Mouse (Mus musculus) NIH3T3 (cell line): Measurements from ENCODE around the gene Tiam1.

ENCODE experiments used
- DNase-seq: peaks from one replicate; pipeline ENCODE4 v3.0.0-alpha.2; 2012; ENCODE audit warnings: low read depth

Gene Tiam1

DNA sequence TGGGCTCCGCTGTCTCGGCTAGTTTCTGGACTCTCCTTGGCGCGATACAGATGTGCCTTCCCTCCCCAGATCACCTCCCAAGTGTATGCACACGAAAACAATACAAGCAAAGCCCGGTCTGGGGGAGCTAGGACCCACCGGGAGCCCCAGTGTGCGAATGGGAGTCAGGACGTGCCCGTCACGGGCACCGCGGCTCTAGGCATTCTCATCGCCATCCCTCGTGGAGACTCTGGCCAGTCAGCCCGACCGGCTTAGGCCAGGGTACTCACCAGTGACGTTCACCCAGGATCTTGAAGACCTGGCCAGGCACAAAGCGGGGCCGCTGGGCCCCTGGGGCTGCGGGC, 181 bp downstream of the Tiam1 start:
- no peak for DNase-seq

DNA sequence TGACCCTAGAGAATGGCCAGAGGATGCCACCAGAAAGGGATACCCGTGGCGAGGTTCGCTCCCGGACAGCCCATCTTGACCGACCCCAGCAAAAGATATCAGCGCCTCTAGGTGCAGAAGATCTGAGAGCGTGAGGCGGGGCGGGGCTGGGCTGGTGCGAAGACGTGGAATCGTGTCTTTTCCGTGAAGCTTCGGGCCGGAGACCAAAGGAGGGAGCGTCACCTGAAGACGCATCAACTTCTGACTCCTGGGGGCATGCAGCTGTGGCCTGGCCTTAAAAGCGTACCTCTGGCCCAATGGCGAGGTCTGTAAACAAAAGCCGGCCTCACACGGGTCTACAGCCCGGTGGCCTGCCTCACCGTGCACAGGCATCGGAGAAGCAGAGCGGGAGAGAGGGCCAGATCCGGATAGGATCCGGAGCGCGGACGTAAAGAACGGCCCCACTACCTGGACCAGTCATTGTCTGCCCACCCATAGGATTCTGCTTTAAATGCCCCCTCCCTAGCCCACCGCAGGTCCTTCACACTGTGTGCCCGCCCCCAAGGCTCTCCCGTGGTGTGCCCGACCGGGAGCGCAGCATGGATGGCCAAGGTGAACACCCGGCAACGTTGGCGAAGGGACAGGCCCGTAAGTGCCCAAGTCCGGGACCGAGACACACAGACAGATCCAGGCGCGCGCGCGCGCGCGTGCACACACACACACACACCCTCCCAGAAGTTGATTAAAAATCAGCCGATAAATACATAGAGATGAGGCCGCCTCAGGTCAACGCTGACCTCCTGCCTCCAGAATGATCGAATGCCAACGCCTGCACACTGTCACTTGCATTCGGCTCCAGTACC, 774 bp downstream of the Tiam1 start:
- peak; percentile 44 for DNase-seq

- no peak for DNase-seq
Observed at GRCm38 (mm10) chr16:90142247-90142573, 1.4 kb downstream of the Tiam1 start.

DNA sequence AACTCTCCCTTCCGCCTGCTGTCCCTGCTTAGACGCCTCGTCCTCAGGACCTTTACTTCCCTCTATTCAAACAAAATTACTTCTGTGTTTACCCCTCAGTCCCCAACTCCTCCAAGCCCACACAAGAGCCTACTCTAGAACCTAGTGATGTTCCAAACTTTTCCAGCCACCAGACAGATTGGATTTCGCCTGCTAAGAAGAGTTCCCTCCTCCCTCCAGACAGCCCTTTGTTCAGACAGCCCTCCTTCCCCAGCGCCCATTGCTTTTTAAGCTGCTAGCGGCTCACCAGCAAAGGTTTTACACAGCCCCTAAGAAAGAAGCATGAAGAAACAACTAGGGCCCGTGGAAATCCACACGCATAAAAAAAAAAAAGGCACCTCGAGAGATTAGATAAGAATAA, 2.0 kb downstream of the Tiam1 start:
- DNase-seq: no peak

- no peak for DNase-seq
Observed at GRCm38 (mm10) chr16:90140571-90140970, 3.0 kb downstream of the Tiam1 start.

GRCm38 (mm10) chr16:90139696-90140095, 3.9 kb downstream of the Tiam1 start:
- DNase-seq: peak; percentile 18

GRCm38 (mm10) chr16:90138151-90138550, 5.4 kb downstream of the Tiam1 start:
- no peak for DNase-seq

DNA sequence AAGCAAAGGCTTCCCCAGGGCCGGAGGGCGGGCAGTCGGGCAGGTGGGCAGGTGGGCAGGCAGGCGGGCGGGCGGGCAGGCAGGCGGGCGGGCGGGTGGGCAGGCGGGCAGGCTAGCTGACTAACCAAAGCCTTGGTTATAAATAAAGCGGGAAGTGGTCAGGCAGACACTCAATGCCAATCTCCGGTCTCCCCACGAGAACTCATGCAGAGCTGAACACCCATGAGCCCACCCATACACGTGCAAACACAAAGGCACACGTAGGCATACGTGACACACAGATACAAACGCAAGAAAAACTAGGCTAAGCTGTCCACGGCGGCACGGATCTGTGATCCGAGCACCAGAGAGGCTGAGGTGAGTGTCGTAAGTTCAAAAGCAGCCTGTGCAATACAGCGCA, 6.4 kb downstream of the Tiam1 start:
- DNase-seq: no peak

- DNase-seq: no peak
Observed at GRCm38 (mm10) chr16:90135580-90135979, 8.0 kb downstream of the Tiam1 start.

DNA sequence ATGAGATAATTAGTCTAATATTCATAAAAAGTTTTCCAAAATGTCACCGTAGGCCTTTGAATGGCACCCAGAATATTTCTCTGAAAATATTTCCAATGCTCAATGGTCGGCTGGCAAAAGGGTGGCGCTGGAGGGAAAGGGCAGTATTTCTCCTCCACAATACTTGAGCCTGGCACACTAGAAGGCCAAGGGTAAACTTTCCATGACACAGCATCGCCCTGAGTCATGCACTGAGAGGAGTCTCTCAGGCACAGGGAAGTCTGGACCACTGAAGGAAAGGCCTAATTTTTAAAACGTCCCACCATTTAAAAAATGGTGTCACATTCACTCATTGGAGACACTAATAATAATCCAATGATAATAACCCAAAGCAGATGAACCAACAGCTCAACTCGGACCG, 9.2 kb downstream of the Tiam1 start:
- no peak for DNase-seq

- no peak for DNase-seq
Observed at GRCm38 (mm10) chr16:90132816-90133215, 10.8 kb downstream of the Tiam1 start.

- no peak for DNase-seq
Observed at GRCm38 (mm10) chr16:90132331-90132730, 11.2 kb downstream of the Tiam1 start.

DNA sequence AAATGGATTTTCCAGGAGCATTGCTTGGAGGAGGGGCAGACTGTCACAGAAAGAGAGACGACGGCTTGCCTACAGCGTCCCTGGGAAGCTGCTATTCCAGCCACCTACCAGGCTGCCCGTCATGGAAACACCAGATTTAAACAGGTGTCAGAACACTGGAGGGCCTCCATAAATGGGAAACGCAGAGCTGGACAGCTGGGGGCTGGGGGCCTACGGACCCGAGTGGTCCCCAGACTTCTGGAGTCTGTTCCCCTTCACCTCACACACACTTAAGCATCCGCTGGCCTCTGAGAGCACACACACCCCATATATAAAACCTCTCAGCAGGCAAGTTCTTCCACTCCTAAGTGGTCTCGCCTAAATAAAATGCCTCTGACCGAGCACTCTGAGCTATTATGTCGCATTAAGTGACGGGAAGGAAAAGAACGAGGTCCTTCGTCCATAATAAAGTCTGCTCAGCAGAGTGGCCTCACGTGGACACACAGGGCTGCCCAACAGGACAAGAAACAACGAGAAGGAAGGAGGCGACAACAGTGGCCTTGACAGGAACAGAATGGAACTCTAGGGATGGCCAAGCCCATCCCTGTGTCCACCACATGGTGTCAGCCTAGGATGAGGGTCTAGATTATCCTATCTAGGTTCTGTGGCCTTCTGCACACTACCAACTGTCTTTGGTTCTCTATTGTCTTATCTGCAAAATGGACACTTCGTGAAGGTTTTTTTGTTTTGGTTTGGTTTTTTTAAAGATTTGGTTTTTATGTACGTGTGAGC, 14.6 kb downstream of the Tiam1 start:
- no peak for DNase-seq

GRCm38 (mm10) chr16:90128361-90128760, 15.2 kb downstream of the Tiam1 start:
- no peak for DNase-seq

GRCm38 (mm10) chr16:90125318-90126314, 18.0 kb downstream of the Tiam1 start:
- no peak for DNase-seq

DNA sequence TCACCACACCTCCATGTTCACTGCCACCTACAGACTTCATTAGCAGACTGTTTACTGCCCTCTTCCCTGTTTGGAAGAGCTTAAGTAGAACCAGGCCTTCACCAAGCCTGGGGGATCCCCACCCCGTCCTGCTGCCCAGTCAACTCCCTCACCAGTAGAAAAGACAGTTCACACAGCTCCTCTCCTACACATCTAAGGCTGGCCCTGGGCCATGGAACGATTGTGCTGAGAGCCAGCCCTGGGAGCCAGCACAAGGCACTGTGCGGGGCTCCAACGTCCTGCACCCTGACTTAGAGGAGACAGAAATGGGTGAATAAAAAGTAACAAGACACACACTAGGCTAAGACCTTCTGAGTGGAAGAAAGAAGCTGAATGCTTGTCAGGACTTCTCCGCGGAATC, 20.5 kb downstream of the Tiam1 start:
- no peak for DNase-seq

GRCm38 (mm10) chr16:90122439-90122838, 21.1 kb downstream of the Tiam1 start:
- no peak for DNase-seq

DNA sequence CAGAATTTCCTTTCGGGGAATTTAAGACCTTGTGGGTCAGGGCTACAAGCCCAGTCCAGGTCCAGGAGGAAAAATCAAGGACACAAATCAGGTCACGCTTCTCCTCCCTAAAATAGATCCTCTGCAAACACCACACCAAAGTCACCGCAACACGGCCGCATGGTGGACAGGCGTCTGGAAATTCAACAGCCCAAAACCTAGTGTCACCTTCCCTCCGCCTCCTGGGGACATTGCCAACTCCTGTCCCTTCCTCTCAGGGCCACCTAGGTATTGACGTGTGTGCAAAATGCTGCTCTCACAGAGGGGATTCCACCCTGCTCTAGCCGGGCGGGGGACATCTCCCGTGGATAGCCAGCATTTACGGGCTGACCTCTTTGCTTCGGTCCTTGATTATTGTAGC, 21.8 kb downstream of the Tiam1 start:
- DNase-seq: no peak

DNA sequence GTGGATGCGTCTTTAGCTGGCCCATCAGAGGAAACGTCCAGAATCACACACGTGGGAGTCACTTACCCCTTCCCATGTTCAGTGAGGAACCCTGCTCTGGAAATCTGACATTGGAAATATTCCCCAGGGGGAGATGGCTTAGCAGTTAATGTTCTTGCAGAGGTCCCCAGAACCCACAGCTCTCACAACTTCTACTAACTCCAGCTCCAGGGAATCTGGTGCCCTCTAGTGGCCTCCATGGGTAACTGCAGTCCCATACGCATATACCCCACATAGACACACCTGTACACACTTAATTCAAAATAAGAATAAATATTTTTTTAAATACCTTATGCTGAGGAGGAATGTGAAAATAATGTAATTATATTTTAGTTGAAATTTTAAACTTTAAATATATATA, 23.6 kb downstream of the Tiam1 start:
- DNase-seq: no peak

DNA sequence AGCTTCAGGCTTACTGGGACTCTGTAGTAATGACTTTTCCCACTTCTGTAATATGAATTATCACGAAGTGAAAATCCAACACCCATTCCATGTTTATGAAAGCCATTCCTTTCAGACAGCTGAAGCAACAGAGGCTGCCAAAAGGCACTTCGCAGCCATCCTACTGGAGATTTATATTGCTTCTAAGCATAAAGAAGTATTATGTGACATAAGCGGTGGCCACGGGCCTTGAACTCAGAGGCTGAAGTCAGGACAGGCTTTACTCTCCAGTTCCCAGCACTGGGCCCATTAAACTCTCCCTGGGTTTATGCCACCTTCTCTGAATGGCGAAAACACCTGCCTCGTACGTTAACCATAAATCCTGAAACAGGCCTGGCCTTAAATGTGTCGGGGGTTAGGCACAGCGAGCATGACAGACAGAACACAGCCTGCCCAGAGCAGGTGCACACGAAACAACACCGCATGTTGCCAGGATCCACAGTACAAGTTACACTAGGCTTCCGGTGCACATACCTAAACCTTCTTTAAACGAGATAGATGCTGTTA, 26.9 kb downstream of the Tiam1 start:
- DNase-seq: no peak

- no peak for DNase-seq
Observed at GRCm38 (mm10) chr16:90112577-90113155, 30.9 kb downstream of the Tiam1 start.

GRCm38 (mm10) chr16:90109500-90109899, 34.1 kb downstream of the Tiam1 start:
- no peak for DNase-seq
